Mouse (Mus musculus): ENCODE data around the gene Gm20683.
A peak's percentile ranks its signal among the peaks of the same experiment; 100 is the strongest.

DNA sequence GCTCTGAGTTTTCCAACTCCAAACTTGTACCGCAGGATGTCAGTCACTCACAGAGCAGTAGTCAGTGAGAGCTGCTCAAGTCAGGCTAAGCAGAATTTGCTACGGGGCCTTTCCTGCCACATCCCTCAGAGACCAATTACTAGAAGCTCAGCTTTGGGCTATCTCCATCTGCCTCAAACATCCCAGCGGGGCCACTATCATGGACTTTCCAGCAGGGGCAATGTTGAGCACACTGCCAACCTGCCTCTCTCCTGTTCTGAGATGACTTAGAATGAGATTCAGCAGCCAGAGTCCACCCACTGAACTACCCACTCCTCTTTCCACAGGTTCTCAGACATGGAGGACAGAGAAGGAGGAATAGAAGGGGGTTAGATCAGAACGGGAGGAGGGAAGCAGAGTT is 44.1 kb upstream of the Gm20683 start:
- TF ChIP-seq GATA1 (IDR thresholded peaks at IDR 0.05; ENCODE audit: low read depth, low read length) (no peak), ZC3H11A (IDR thresholded peaks at IDR 0.05; ENCODE audit: low read depth, low read length) (no peak), JUND (IDR thresholded peaks at IDR 0.05; ENCODE audit: low read depth, low read length) (no peak), ZMIZ1 (IDR thresholded peaks at IDR 0.05; ENCODE audit: low read depth, low read length) (no peak), HCFC1 (IDR thresholded peaks at IDR 0.05; ENCODE audit: low read depth, low read length) (no peak), USF2 (IDR thresholded peaks at IDR 0.05; ENCODE audit: borderline replicate concordance in 1 of 2, insufficient read depth in 1 of 2, low read depth in 1 of 2, low read length in 2 of 2) (no peak), POLR2A (IDR thresholded peaks at IDR 0.05; ENCODE audit: control insufficient read depth in 1 of 2, insufficient read depth in 1 of 2, low read depth in 1 of 2, low read length in 2 of 2, poor library complexity in 1 of 2) (no peak), ZNF384 (IDR thresholded peaks at IDR 0.05; ENCODE audit: low read depth, low read length) (no peak), MAX (IDR thresholded peaks at IDR 0.05; ENCODE audit: low read length) (no peak), TBP (IDR thresholded peaks at IDR 0.05; ENCODE audit: low read depth, low read length) (no peak), CTCF (IDR thresholded peaks at IDR 0.05 in 2 of 3, conservative IDR thresholded peaks at IDR 0.05 in 1 of 3; ENCODE audit: control insufficient read depth in 1 of 3, insufficient read depth in 1 of 3, low read depth in 2 of 3, low read length in 3 of 3, poor library complexity in 1 of 3, severe bottlenecking in 1 of 3) (peak; percentile 47 to 60 (median 59)), GABPA (IDR thresholded peaks at IDR 0.05; ENCODE audit: low read depth, low read length) (no peak), TAL1 (IDR thresholded peaks at IDR 0.05; ENCODE audit: low read length) (no peak), CHD2 (IDR thresholded peaks at IDR 0.05; ENCODE audit: low read length) (no peak)
